In genomic region chr11:96272024-96272921, GRCm38 (mm10) we compare ENCODE assay signal across 11 mouse cellular contexts. TPM values are rescaled to one million over a fixed set of nuclear protein-coding genes. Genes with fewer than 3 reads are reported as not detected.
DNase-seq lines count a peak whose midpoint lies in the region; ATAC-seq and TF ChIP-seq lines count a peak whose summit lies in the region.
"Had no signal": no experiment of that assay in that cellular context is flagged by ENCODE, and none has a peak within 500 bp of the region (broad histone marks: within the 10 kb centered on the region; RNA-seq: fewer than 3 reads in every experiment).

No protein-coding gene starts in this region.

- H3K9me3 ChIP-seq in forebrain, embryonic 15.5 days: no peaks in the 10 kb centered on the region
- no peaks in the 10 kb centered on the region for H3K9me3 ChIP-seq in forebrain, embryonic 12.5 days
- no peaks in the 10 kb centered on the region for H3K9me3 ChIP-seq in stomach, postnatal 0 days (ENCODE audit: control insufficient read depth, low read length)
- H3K9me3 ChIP-seq: midbrain, embryonic 12.5 days had no signal

- peaks cover 9% of the 10 kb centered on the region; the same call in 1 of the 2 replicates for H3K4me1 ChIP-seq in forebrain, embryonic 15.5 days
- H3K4me1 ChIP-seq in forebrain, embryonic 12.5 days: peaks cover 7% of the 10 kb centered on the region; the same call in 1 of the 2 replicates
- H3K4me1 ChIP-seq in stomach, postnatal 0 days (replicated peaks; ENCODE audit: control insufficient read depth, insufficient read depth): no peaks in the 10 kb centered on the region; the same call in 1 of the 2 replicates

- TF ChIP-seq EP300 in stomach, postnatal 0 days (optimal IDR thresholded peaks at IDR 0.05): no peak

- no peak for ATAC-seq in forebrain, embryonic 15.5 days (replicated peaks)
- ATAC-seq in forebrain, embryonic 12.5 days (ENCODE audit: low FRiP score): no peak
- peak; percentile 38; the same call in 1 of the 2 replicates for ATAC-seq in stomach, postnatal 0 days (ENCODE audit: low FRiP score, low TSS enrichment)

- H3K36me3 ChIP-seq in forebrain, embryonic 15.5 days: no peaks in the 10 kb centered on the region
- H3K36me3 ChIP-seq in forebrain, embryonic 12.5 days (replicated peaks): no peaks in the 10 kb centered on the region
- no peaks in the 10 kb centered on the region for H3K36me3 ChIP-seq in stomach, postnatal 0 days (ENCODE audit: control insufficient read depth, insufficient read depth, low read length)
- H3K36me3 ChIP-seq: midbrain, embryonic 12.5 days had no signal

- H3K4me3 ChIP-seq in forebrain, embryonic 15.5 days: peak overlapping the region; percentile 13; the same call in 1 of the 2 replicates
- no peak overlapping the region for H3K4me3 ChIP-seq in forebrain, embryonic 12.5 days (replicated peaks)
- peak overlapping the region; percentile 34 for H3K4me3 ChIP-seq in stomach, postnatal 0 days (ENCODE audit: low read depth, low read length)
- H3K4me3 ChIP-seq: midbrain, embryonic 12.5 days had no signal

- peak; percentile 64 for DNase-seq in retina, postnatal 1 day
- DNase-seq in retina, embryonic 14.5 days (ENCODE audit: low spot score): no peak
- peak; percentile 73 for DNase-seq in kidney, postnatal 10 days
- no peak for DNase-seq in stomach, postnatal 0 days (ENCODE audit: low spot score)
- DNase-seq in left cerebral cortex, adult 9 months (ENCODE audit: low spot score in 2 of 2): no peak
- no peak for DNase-seq in layer of hippocampus, postnatal 25 days (ENCODE audit: extremely low spot score in 1 of 2, low spot score in 1 of 2)
- DNase-seq: cerebellum, adult 9-10 months had no signal

- peak overlapping the region; percentile 8; the same call in 1 of the 2 replicates for H3K4me2 ChIP-seq in forebrain, embryonic 15.5 days (replicated peaks)
- no peak overlapping the region for H3K4me2 ChIP-seq in forebrain, embryonic 12.5 days
- H3K4me2 ChIP-seq in stomach, postnatal 0 days (replicated peaks; ENCODE audit: low read depth): peak overlapping the region; percentile 45
- H3K4me2 ChIP-seq: midbrain, embryonic 12.5 days had no signal

- H3K9ac ChIP-seq in forebrain, embryonic 15.5 days (replicated peaks): no peak overlapping the region
- H3K9ac ChIP-seq in forebrain, embryonic 12.5 days: no peak overlapping the region
- H3K9ac ChIP-seq in stomach, postnatal 0 days (ENCODE audit: low read length): no peak overlapping the region
- H3K9ac ChIP-seq: midbrain, embryonic 12.5 days had no signal

- H3K27me3 ChIP-seq in forebrain, embryonic 15.5 days: peaks cover 99% of the 10 kb centered on the region
- H3K27me3 ChIP-seq in forebrain, embryonic 12.5 days: peaks cover 97% of the 10 kb centered on the region
- H3K27me3 ChIP-seq in stomach, postnatal 0 days (ENCODE audit: control insufficient read depth, insufficient read depth, low read length): peaks cover 44% of the 10 kb centered on the region

- no peak overlapping the region for H3K27ac ChIP-seq in forebrain, embryonic 15.5 days (replicated peaks)
- no peak overlapping the region for H3K27ac ChIP-seq in forebrain, embryonic 12.5 days
- no peak overlapping the region for H3K27ac ChIP-seq in stomach, postnatal 0 days (replicated peaks)
- H3K27ac ChIP-seq: midbrain, embryonic 12.5 days had no signal

- no peak for TF ChIP-seq CTCF in stomach, postnatal 0 days (IDR thresholded peaks at IDR 0.05; ENCODE audit: low read depth)

- WGBS in forebrain, embryonic 15.5 days: under 1% methylated on average over 58 of the region's 58 CpGs
- WGBS in forebrain, embryonic 12.5 days: under 1% methylated on average over 52 of the region's 58 CpGs
- WGBS in stomach, postnatal 0 days: 3% methylated on average over 51 of the region's 58 CpGs

RNA-seq across cellular contexts. Expression of gene Hoxb9, which starts 1.0 kb away (rescaled TPM):
- polyA plus RNA-seq in forebrain, embryonic 15.5 days (2015; fragmentation: Nextera tagmentation; extraction: Ambion mirVana): not detected in 2 replicates
- polyA plus RNA-seq in forebrain, embryonic 12.5 days (2016; fragmentation: Nextera tagmentation; extraction: Ambion mirVana): not detected in 2 replicates
- polyA plus RNA-seq in stomach, postnatal 0 days (2015; fragmentation: Nextera tagmentation; extraction: Ambion mirVana): 0.05 and 0.06 TPM in 2 replicates
- total RNA-seq in layer of hippocampus, postnatal 25 days (2021): not detected
- polyA plus RNA-seq: midbrain, embryonic 12.5 days had no signal

RNA-seq across cellular contexts. Expression of gene Hoxb8, which starts 9.4 kb away (rescaled TPM):
- not detected in 2 replicates for polyA plus RNA-seq in forebrain, embryonic 15.5 days (2015; fragmentation: Nextera tagmentation; extraction: Ambion mirVana)
- not detected in 2 replicates for polyA plus RNA-seq in forebrain, embryonic 12.5 days (2016; fragmentation: Nextera tagmentation; extraction: Ambion mirVana)
- 0.42 and 0.83 TPM in 2 replicates for polyA plus RNA-seq in stomach, postnatal 0 days (2015; fragmentation: Nextera tagmentation; extraction: Ambion mirVana)
- total RNA-seq in layer of hippocampus, postnatal 25 days (2021): not detected
- total RNA-seq: hematopoietic stem cell, adult 5-6 weeks had no signal
- polyA plus RNA-seq: midbrain, embryonic 12.5 days had no signal

RNA-seq across cellular contexts. Expression of gene Hoxb7, which starts 14.2 kb away (rescaled TPM):
- polyA plus RNA-seq in forebrain, embryonic 15.5 days (2015; fragmentation: Nextera tagmentation; extraction: Ambion mirVana): not detected in 2 replicates
- not detected in 2 replicates for polyA plus RNA-seq in forebrain, embryonic 12.5 days (2016; fragmentation: Nextera tagmentation; extraction: Ambion mirVana)
- 5.5 and 6.0 TPM in 2 replicates for polyA plus RNA-seq in stomach, postnatal 0 days (2015; fragmentation: Nextera tagmentation; extraction: Ambion mirVana)
- total RNA-seq in layer of hippocampus, postnatal 25 days (2021): not detected
- total RNA-seq: hematopoietic stem cell, adult 5-6 weeks had no signal
- polyA plus RNA-seq: midbrain, embryonic 12.5 days had no signal

RNA-seq across cellular contexts. Expression of gene Hoxb6, which starts 20.0 kb away (rescaled TPM):
- polyA plus RNA-seq in forebrain, embryonic 15.5 days (2015; fragmentation: Nextera tagmentation; extraction: Ambion mirVana): not detected in 2 replicates
- not detected in 2 replicates for polyA plus RNA-seq in forebrain, embryonic 12.5 days (2016; fragmentation: Nextera tagmentation; extraction: Ambion mirVana)
- 6.9 and 7.9 TPM in 2 replicates for polyA plus RNA-seq in stomach, postnatal 0 days (2015; fragmentation: Nextera tagmentation; extraction: Ambion mirVana)
- not detected for total RNA-seq in layer of hippocampus, postnatal 25 days (2021)
- polyA plus RNA-seq: midbrain, embryonic 12.5 days had no signal

RNA-seq across cellular contexts. Expression of gene Hoxb5, which starts 30.9 kb away (rescaled TPM):
- not detected in 2 replicates for polyA plus RNA-seq in forebrain, embryonic 15.5 days (2015; fragmentation: Nextera tagmentation; extraction: Ambion mirVana)
- not detected in 2 replicates for polyA plus RNA-seq in forebrain, embryonic 12.5 days (2016; fragmentation: Nextera tagmentation; extraction: Ambion mirVana)
- 7.5 and 8.2 TPM in 2 replicates for polyA plus RNA-seq in stomach, postnatal 0 days (2015; fragmentation: Nextera tagmentation; extraction: Ambion mirVana)
- not detected for total RNA-seq in layer of hippocampus, postnatal 25 days (2021)
- polyA plus RNA-seq: midbrain, embryonic 12.5 days had no signal

Comparison
In these comparisons a context has a peak if more than half of its experiments do, and no peak if none do; other contexts are left out.
1. DNase-seq: peak in retina, postnatal 1 day (single experiment) and kidney, postnatal 10 days (single experiment); none in retina, embryonic 14.5 days (single experiment), stomach, postnatal 0 days (single experiment), left cerebral cortex, adult 9 months (0 of 2) and layer of hippocampus, postnatal 25 days (0 of 2).